Mouse (Mus musculus) CH12.LX (cell line): ENCODE data around the gene Atp6v0a4. TPM values are rescaled to one million over a fixed set of nuclear protein-coding genes. Genes with fewer than 3 reads are reported as not detected.

Experiments used
- DNase-seq: peaks from one replicate; pipeline ENCODE4 v3.0.0-alpha.2; 2013; ENCODE audit errors: extremely low read depth
- H3K27ac ChIP-seq: 2 replicates; pipeline ENCODE4 v1.5.1; 2012; ENCODE audit warnings: low read depth, mild to moderate bottlenecking, control low read depth, moderate library complexity; ENCODE audit not compliant: insufficient read depth
- H3K27me3 ChIP-seq: replicated peaks from 2 replicates; pipeline ENCODE3; 2012; ENCODE audit warnings: inconsistent platforms
- H3K36me3 ChIP-seq, 2 experiments: replicated peaks in 1 of 2; 2 replicates each; pipeline versions ENCODE3 to v1.6.1; 2012; ENCODE audit warnings: inconsistent platforms in 1 of 2, low read length in 1 of 2, mild to moderate bottlenecking in 1 of 2, mixed read lengths in 1 of 2, moderate library complexity in 1 of 2; ENCODE audit not compliant: control insufficient read depth in 1 of 2, insufficient read depth in 1 of 2
- H3K4me1 ChIP-seq, 2 experiments: 2 replicates each; pipeline ENCODE4 v1.6.1; 2012; ENCODE audit warnings: inconsistent platforms in 1 of 2, moderate library complexity in 1 of 2; ENCODE audit not compliant: insufficient read depth in 2 of 2, control insufficient read depth in 1 of 2
- H3K4me2 ChIP-seq: 2 replicates; pipeline ENCODE4 v1.6.1; 2012; ENCODE audit warnings: low read depth, mild to moderate bottlenecking, control low read depth; ENCODE audit not compliant: poor library complexity, insufficient read depth, severe bottlenecking
- H3K4me3 ChIP-seq, 3 experiments: fragments of 150-350 bp in 1 of 3; sonication (generic) in 1 of 3; replicated peaks in 1 of 3; 2 replicates each; pipeline versions ENCODE3 to v1.5.1; 2011 to 2012; ENCODE audit warnings: low read depth in 2 of 3, low read length in 2 of 3, mild to moderate bottlenecking in 2 of 3, moderate library complexity in 2 of 3, control low read depth in 1 of 3, improper control_type of control experiment in 1 of 3, inconsistent platforms in 1 of 3, mixed read lengths in 1 of 3; ENCODE audit not compliant: poor library complexity in 1 of 3
- H3K79me2 ChIP-seq: replicated peaks from 2 replicates; pipeline ENCODE4 v1.6.1; 2012; ENCODE audit warnings: mild to moderate bottlenecking, moderate library complexity; ENCODE audit not compliant: control insufficient read depth, poor library complexity, insufficient read depth, severe bottlenecking; ENCODE audit errors: extremely low read depth
- H3K9ac ChIP-seq: 2 replicates; pipeline ENCODE4 v1.6.1; 2012; ENCODE audit warnings: low read depth, mild to moderate bottlenecking, control low read depth, moderate library complexity; ENCODE audit not compliant: insufficient read depth
- H3K9me3 ChIP-seq: replicated peaks from 2 replicates; pipeline ENCODE3; 2012; ENCODE audit warnings: low read length, inconsistent platforms, mixed read lengths
- CHD2 ChIP-seq: IDR thresholded peaks from 2 replicates; pipeline ENCODE4 v1.6.1; 2011; ENCODE audit warnings: low read length, improper control_type of control experiment
- CTCF ChIP-seq, 2 experiments: IDR thresholded peaks in 1 of 2; conservative IDR thresholded peaks in 1 of 2; 2 replicates each; pipeline ENCODE4 v1.5.1; 2011 to 2012; ENCODE audit warnings: low read depth in 2 of 2, low read length in 2 of 2, improper control_type of control experiment in 1 of 2, inconsistent platforms in 1 of 2, mild to moderate bottlenecking in 1 of 2, moderate library complexity in 1 of 2
- ELF1 ChIP-seq: IDR thresholded peaks from 2 replicates; pipeline ENCODE4 v1.6.1; 2014; ENCODE audit warnings: low read depth, mild to moderate bottlenecking, inconsistent platforms, low read length, improper control_type of control experiment
- IRF4 ChIP-seq: IDR thresholded peaks from 2 replicates; pipeline ENCODE4 v1.6.1; 2014; ENCODE audit warnings: low read depth, mild to moderate bottlenecking, inconsistent platforms, low read length, improper control_type of control experiment
- JUND ChIP-seq: conservative IDR thresholded peaks from 2 replicates; pipeline ENCODE4 v1.6.1; 2011; ENCODE audit warnings: low read depth, low read length, improper control_type of control experiment
- KAT2A ChIP-seq: IDR thresholded peaks from 2 replicates; pipeline ENCODE4 v1.6.1; 2012; ENCODE audit warnings: low read length, improper control_type of control experiment, inconsistent platforms; ENCODE audit not compliant: insufficient replicate concordance
- MAFK ChIP-seq: IDR thresholded peaks from 2 replicates; pipeline ENCODE4 v1.6.1; 2011; ENCODE audit warnings: low read length, improper control_type of control experiment; ENCODE audit not compliant: insufficient replicate concordance
- MAZ ChIP-seq: IDR thresholded peaks from 2 replicates; pipeline ENCODE4 v1.6.1; 2012; ENCODE audit warnings: low read depth, mild to moderate bottlenecking, inconsistent platforms, low read length, improper control_type of control experiment, moderate library complexity
- MXI1 ChIP-seq: IDR thresholded peaks from 2 replicates; pipeline ENCODE4 v1.6.1; 2011; ENCODE audit warnings: mild to moderate bottlenecking, low read depth, low read length, improper control_type of control experiment
- PAX5 ChIP-seq: IDR thresholded peaks from 2 replicates; pipeline ENCODE4 v1.6.1; 2012; ENCODE audit warnings: low read length, inconsistent platforms, mixed read lengths
- RCOR1 ChIP-seq: conservative IDR thresholded peaks from 2 replicates; pipeline ENCODE4 v1.6.1; 2012; ENCODE audit warnings: low read depth, mild to moderate bottlenecking, inconsistent platforms, low read length, improper control_type of control experiment
- TBP ChIP-seq: conservative IDR thresholded peaks from 2 replicates; pipeline ENCODE4 v1.6.1; 2011; ENCODE audit warnings: low read depth, low read length, improper control_type of control experiment
- TCF12 ChIP-seq: IDR thresholded peaks from 2 replicates; pipeline ENCODE4 v1.6.1; 2014; ENCODE audit warnings: low read depth, mild to moderate bottlenecking, inconsistent platforms, low read length, improper control_type of control experiment
- UBTF ChIP-seq: IDR thresholded peaks from 2 replicates; pipeline ENCODE4 v1.6.1; 2012; ENCODE audit warnings: low read depth, mild to moderate bottlenecking, inconsistent platforms, low read length, improper control_type of control experiment, moderate library complexity
- ZKSCAN1 ChIP-seq: IDR thresholded peaks from 2 replicates; pipeline ENCODE4 v1.6.1; 2012; ENCODE audit warnings: low read depth, inconsistent platforms, low read length, improper control_type of control experiment, borderline replicate concordance
- ZMIZ1 ChIP-seq: IDR thresholded peaks from 2 replicates; pipeline ENCODE4 v1.6.1; 2012; ENCODE audit warnings: low read depth, mild to moderate bottlenecking, inconsistent platforms, low read length, improper control_type of control experiment
- dilution Hi-C: fragments of 300-500 bp; cut with MboI; formaldehyde crosslinking; loops from 2 replicates; pipeline ENCODE4 v1.14.3; 2020; ENCODE audit warnings: low sequenced_read_pairs; ENCODE audit not compliant: extremely low pct_unique_long_range_greater_than_20kb, extremely low pct_ligation_motif_present
- in situ Hi-C: fragments of 300-500 bp; cut with MboI; formaldehyde crosslinking; loops from 3 replicates; pipeline ENCODE4 v1.14.3; 2019; ENCODE audit warnings: low sequenced_read_pairs, low pct_ligation_motif_present, low pct_unique_long_range_greater_than_20kb, mixed read lengths
- polyA plus RNA-seq: library from polyadenylated mRNA; unstranded; fragments of >175 nt; gene quantifications from 2 replicates; pipeline ENCODE4 v1.2.1, GENCODE M21; 2012; ENCODE audit warnings: low read depth; ENCODE audit not compliant: insufficient read length
- total RNA-seq, 2 experiments: library from RNA; depleted of rRNA; stranded (reverse); fragments of 300-350 nt in 1 of 2; fragments of >200 nt in 1 of 2; gene quantifications; 2 replicates each; pipeline ENCODE4 v1.2.3; 2012 to 2014

The Atp6v0a4 gene
- total and polyA plus RNA-seq, 3 experiments, result not detected

DNA sequence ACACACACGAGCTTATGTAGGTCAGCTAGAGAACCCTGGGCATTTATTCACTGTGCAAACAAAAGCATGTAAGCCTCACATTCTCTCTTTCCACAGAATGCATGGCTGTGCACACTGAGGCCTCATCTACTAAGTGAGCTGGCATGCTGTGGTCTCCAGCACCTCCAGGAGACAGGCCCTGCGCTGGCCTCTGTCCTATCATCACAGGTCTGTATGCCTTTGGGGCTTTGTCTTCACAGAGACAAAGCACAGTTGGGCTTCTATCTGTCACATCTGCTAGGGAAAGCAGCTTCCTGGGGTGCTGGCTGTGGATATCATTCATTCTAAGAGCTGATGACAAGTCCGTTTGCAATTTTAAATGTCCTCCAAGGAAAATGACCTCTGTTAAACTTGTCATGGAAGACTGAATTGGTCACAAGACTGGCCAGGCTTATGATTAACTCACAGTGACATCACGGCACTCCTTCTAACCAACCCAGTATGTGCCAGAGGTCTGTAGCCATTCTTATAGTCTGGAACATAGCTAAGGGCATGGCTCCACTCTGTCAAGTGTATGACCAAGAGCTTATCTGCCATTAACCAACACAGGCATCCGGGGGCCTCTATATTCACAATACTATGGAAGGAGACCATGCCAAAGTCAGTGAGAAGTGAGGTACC lies 52.1 kb downstream of the Atp6v0a4 start:
- TF ChIP-seq JUND (no peak), TBP (no peak), ZMIZ1 (no peak), KAT2A (no peak), ELF1 (no peak), MAFK (no peak), CTCF (conservative IDR thresholded peaks at IDR 0.05 in 1 of 2, IDR thresholded peaks at IDR 0.05 in 1 of 2; ENCODE audit: low read depth in 2 of 2, low read length in 2 of 2) (no peak), PAX5 (no peak), ZKSCAN1 (no peak), IRF4 (no peak), TCF12 (no peak), UBTF (no peak), RCOR1 (no peak), MXI1 (no peak), CHD2 (no peak)
- no peak for DNase-seq
- Histone ChIP-seq H3K4me1 (no peaks in the 10 kb centered on the region), H3K27ac (no peak overlapping the region), H3K4me3 (no peak overlapping the region), H3K27me3 (no peaks in the 10 kb centered on the region), H3K4me2 (no peak overlapping the region), H3K36me3 (no peaks in the 10 kb centered on the region), H3K9ac (no peak overlapping the region), H3K79me2 (no peaks in the 10 kb centered on the region), H3K9me3 (peaks cover 8% of the 10 kb centered on the region)
- in situ Hi-C loops, result no loop called here
- dilution Hi-C loops, result no loop called here

DNA sequence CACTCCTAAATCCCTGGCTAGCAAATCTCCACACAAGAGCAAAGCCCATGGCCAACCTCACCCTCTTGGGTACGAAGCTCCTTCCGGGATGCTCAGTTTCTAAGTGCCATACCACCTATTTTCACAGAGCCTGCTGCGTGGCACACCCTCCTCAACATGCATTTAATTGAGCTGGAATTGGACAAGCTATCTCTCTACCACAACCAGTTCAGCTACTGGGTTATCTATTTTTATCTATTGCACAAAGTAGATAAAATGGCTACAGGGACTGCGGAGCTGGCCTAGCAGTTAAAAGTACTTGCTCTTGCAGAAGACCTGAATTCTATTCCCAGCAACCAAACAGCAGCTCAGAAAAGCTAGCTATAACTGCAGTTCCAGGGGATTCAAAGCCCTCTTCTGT lies 53.1 kb downstream of the Atp6v0a4 start:
- Histone ChIP-seq H3K9me3 (peaks cover 8% of the 10 kb centered on the region), H3K4me3 (no peak overlapping the region), H3K4me2 (no peak overlapping the region), H3K79me2 (no peaks in the 10 kb centered on the region), H3K36me3 (no peaks in the 10 kb centered on the region), H3K27me3 (no peaks in the 10 kb centered on the region), H3K9ac (no peak overlapping the region), H3K4me1 (no peaks in the 10 kb centered on the region), H3K27ac (no peak overlapping the region)
- DNase-seq, result no peak
- TF ChIP-seq ELF1, result no peak
- TF ChIP-seq MAZ, result no peak
- dilution Hi-C loops, result no loop called here
- in situ Hi-C loops, result no loop called here
